Mouse (Mus musculus): ENCODE measurements around the gene Paqr7.

DNA sequence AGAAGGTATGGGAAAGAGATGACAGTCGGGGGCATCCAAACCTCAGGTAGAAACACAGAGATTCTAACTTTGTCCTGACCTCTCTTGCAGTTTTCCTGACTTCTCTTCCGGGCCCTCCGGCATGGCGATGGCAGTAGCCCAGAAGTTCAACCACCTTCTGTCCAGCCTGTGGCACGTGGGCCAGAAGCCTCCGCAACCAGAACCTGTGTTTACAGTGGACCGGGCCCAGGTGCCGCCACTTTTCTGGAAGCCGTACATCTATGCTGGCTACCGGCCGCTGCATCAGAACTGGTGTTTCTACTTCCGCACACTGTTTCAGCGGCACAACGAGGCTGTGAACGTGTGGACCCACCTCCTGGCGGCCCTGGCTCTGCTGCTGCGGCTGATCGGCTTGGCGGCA, 10.2 kb downstream of the Paqr7 start:
- no peak for TF ChIP-seq ZMIZ1 (IDR thresholded peaks at IDR 0.05; ENCODE audit: low read depth, low read length)
- no peak for TF ChIP-seq POLR2AphosphoS2 (IDR thresholded peaks at IDR 0.05; ENCODE audit: low read depth, low read length)
- no peak for TF ChIP-seq CTCF (conservative IDR thresholded peaks at IDR 0.05 in 1 of 2, IDR thresholded peaks at IDR 0.05 in 1 of 2; ENCODE audit: low read depth in 2 of 2, low read length in 2 of 2)
- TF ChIP-seq CHD2 (IDR thresholded peaks at IDR 0.05; ENCODE audit: low read length), result no peak
- TF ChIP-seq RAD21 (IDR thresholded peaks at IDR 0.05; ENCODE audit: low read depth, low read length), result no peak
- no peak for TF ChIP-seq MAFK (IDR thresholded peaks at IDR 0.05; ENCODE audit: insufficient replicate concordance, low read length)
- TF ChIP-seq POLR2A (IDR thresholded peaks at IDR 0.05; ENCODE audit: low read depth, low read length), result no peak
- TF ChIP-seq KAT2A (IDR thresholded peaks at IDR 0.05; ENCODE audit: insufficient replicate concordance, low read length), result no peak
- TF ChIP-seq HCFC1 (IDR thresholded peaks at IDR 0.05; ENCODE audit: low read depth, low read length), result no peak
- no peak for TF ChIP-seq MAX (IDR thresholded peaks at IDR 0.05; ENCODE audit: low read length)
